Mouse (Mus musculus): ENCODE measurements around the gene Efna4. TPM values are rescaled to one million over a fixed set of nuclear protein-coding genes. Genes with fewer than 3 reads are reported as not detected.

The Efna4 gene
- polyA plus RNA-seq, 1 experiment from 2014 or later: 15.8 TPM

GRCm38 (mm10) chr3:89339416-89339815, 1.6 kb upstream of the Efna4 start:
- no peak overlapping the region for H3K4me3 ChIP-seq
- no peak overlapping the region for H3K27ac ChIP-seq
- peaks cover 20% of the 10 kb centered on the region for H3K36me3 ChIP-seq
- H3K9me3 ChIP-seq: no peaks in the 10 kb centered on the region
- H3K9ac ChIP-seq: no peak overlapping the region
- peaks cover 48% of the 10 kb centered on the region for H3K4me1 ChIP-seq
- no peak for ATAC-seq (ENCODE audit: low FRiP score, low read depth)
- H3K27me3 ChIP-seq (replicated peaks): no peaks in the 10 kb centered on the region
- 21% methylated on average over 8 of the region's 8 CpGs for WGBS
- peak overlapping the region; percentile 79 for H3K4me2 ChIP-seq (replicated peaks)

- Histone ChIP-seq H3K36me3 (peaks cover 16% of the 10 kb centered on the region), H3K9me3 (no peaks in the 10 kb centered on the region), H3K4me3 (peak overlapping the region; percentile 77), H3K27me3 (replicated peaks) (no peaks in the 10 kb centered on the region), H3K4me1 (peaks cover 60% of the 10 kb centered on the region), H3K27ac (peak overlapping the region; percentile 68), H3K4me2 (replicated peaks) (peak overlapping the region; percentile 79), H3K9ac (peak overlapping the region; percentile 83)
- ATAC-seq (ENCODE audit: low FRiP score, low read depth): no peak
- WGBS: under 1% methylated on average over 21 of the region's 21 CpGs
These were observed 637 bp downstream of the Efna4 start for GRCm38 (mm10) chr3:89337062-89337720.

- Histone ChIP-seq H3K4me3 (peak overlapping the region; percentile 77), H3K9me3 (no peaks in the 10 kb centered on the region), H3K4me1 (peaks cover 67% of the 10 kb centered on the region), H3K4me2 (replicated peaks) (peak overlapping the region; percentile 79), H3K36me3 (peaks cover 16% of the 10 kb centered on the region), H3K9ac (peak overlapping the region; percentile 83), H3K27ac (no peak overlapping the region), H3K27me3 (replicated peaks) (no peaks in the 10 kb centered on the region)
- no peak for ATAC-seq (ENCODE audit: low FRiP score, low read depth)
- WGBS: 4% methylated on average over 6 of the region's 6 CpGs
These were observed 1.3 kb downstream of the Efna4 start for GRCm38 (mm10) chr3:89336529-89336928.

GRCm38 (mm10) chr3:89333053-89333452, 4.8 kb downstream of the Efna4 start:
- Histone ChIP-seq H3K9ac (peak overlapping the region; percentile 21; the same call in 1 of the 2 replicates), H3K9me3 (no peaks in the 10 kb centered on the region), H3K36me3 (peaks cover 16% of the 10 kb centered on the region), H3K27me3 (replicated peaks) (no peaks in the 10 kb centered on the region; the same call in 1 of the 2 replicates), H3K27ac (no peak overlapping the region), H3K4me3 (no peak overlapping the region), H3K4me2 (replicated peaks) (0 out of 2 replicates have a peak overlapping the region, but pooled peaks have one; percentile 16), H3K4me1 (peaks cover 61% of the 10 kb centered on the region)
- 48% methylated on average over 11 of the region's 11 CpGs for WGBS
- no peak for ATAC-seq (ENCODE audit: low FRiP score, low read depth)

GRCm38 (mm10) chr3:89332476-89332875, 5.4 kb downstream of the Efna4 start:
- Histone ChIP-seq H3K4me1 (peaks cover 65% of the 10 kb centered on the region), H3K4me2 (replicated peaks) (peak overlapping the region; percentile 16; the same call in 1 of the 2 replicates), H3K9me3 (no peaks in the 10 kb centered on the region), H3K9ac (0 out of 2 replicates have a peak overlapping the region, but pooled peaks have one; percentile 8), H3K27me3 (replicated peaks) (no peaks in the 10 kb centered on the region; the same call in 1 of the 2 replicates), H3K4me3 (no peak overlapping the region), H3K36me3 (peaks cover 16% of the 10 kb centered on the region), H3K27ac (no peak overlapping the region)
- WGBS: 29% methylated on average over 12 of the region's 12 CpGs
- ATAC-seq (ENCODE audit: low FRiP score, low read depth): peak; percentile 10; the same call in 1 of the 2 replicates

GRCm38 (mm10) chr3:89332013-89332412, 5.8 kb downstream of the Efna4 start:
- H3K9me3 ChIP-seq: no peaks in the 10 kb centered on the region
- H3K27ac ChIP-seq: no peak overlapping the region
- peaks cover 65% of the 10 kb centered on the region for H3K4me1 ChIP-seq
- no peak overlapping the region for H3K4me3 ChIP-seq
- H3K9ac ChIP-seq: no peak overlapping the region
- 31% methylated on average over 10 of the region's 10 CpGs for WGBS
- H3K27me3 ChIP-seq (replicated peaks): no peaks in the 10 kb centered on the region; the same call in 1 of the 2 replicates
- peaks cover 16% of the 10 kb centered on the region for H3K36me3 ChIP-seq
- no peak for ATAC-seq (ENCODE audit: low FRiP score, low read depth)
- H3K4me2 ChIP-seq (replicated peaks): no peak overlapping the region

- Histone ChIP-seq H3K27ac (no peak overlapping the region), H3K4me2 (replicated peaks) (no peak overlapping the region), H3K27me3 (replicated peaks) (no peaks in the 10 kb centered on the region; the same call in 1 of the 2 replicates), H3K4me3 (no peak overlapping the region), H3K9ac (0 out of 2 replicates have a peak overlapping the region, but pooled peaks have one; percentile 8), H3K4me1 (peaks cover 63% of the 10 kb centered on the region), H3K36me3 (peaks cover 16% of the 10 kb centered on the region), H3K9me3 (no peaks in the 10 kb centered on the region)
- no peak for ATAC-seq (ENCODE audit: low FRiP score, low read depth)
- 79% methylated on average over 13 of the region's 13 CpGs for WGBS
These were observed 6.3 kb downstream of the Efna4 start for GRCm38 (mm10) chr3:89331561-89331960.

GRCm38 (mm10) chr3:89330948-89331347, 6.9 kb downstream of the Efna4 start:
- H3K4me3 ChIP-seq: no peak overlapping the region
- H3K4me1 ChIP-seq: peaks cover 57% of the 10 kb centered on the region
- ATAC-seq (ENCODE audit: low FRiP score, low read depth): no peak
- peaks cover 16% of the 10 kb centered on the region for H3K36me3 ChIP-seq
- 0 out of 2 replicates have a peak overlapping the region, but pooled peaks have one; percentile 12 for H3K4me2 ChIP-seq (replicated peaks)
- 22% methylated on average over 10 of the region's 10 CpGs for WGBS
- no peaks in the 10 kb centered on the region for H3K9me3 ChIP-seq
- no peak overlapping the region for H3K9ac ChIP-seq
- no peaks in the 10 kb centered on the region; the same call in 1 of the 2 replicates for H3K27me3 ChIP-seq (replicated peaks)
- H3K27ac ChIP-seq: no peak overlapping the region

GRCm38 (mm10) chr3:89330346-89330745, 7.5 kb downstream of the Efna4 start:
- no peak for ATAC-seq (ENCODE audit: low FRiP score, low read depth)
- H3K4me3 ChIP-seq: no peak overlapping the region
- H3K27ac ChIP-seq: no peak overlapping the region
- no peak overlapping the region for H3K4me2 ChIP-seq (replicated peaks)
- H3K9me3 ChIP-seq: no peaks in the 10 kb centered on the region
- no peak overlapping the region for H3K9ac ChIP-seq
- no peaks in the 10 kb centered on the region; the same call in 1 of the 2 replicates for H3K27me3 ChIP-seq (replicated peaks)
- peaks cover 16% of the 10 kb centered on the region for H3K36me3 ChIP-seq
- peaks cover 53% of the 10 kb centered on the region for H3K4me1 ChIP-seq
- WGBS: 47% methylated on average over 3 of the region's 3 CpGs

- no peaks in the 10 kb centered on the region; the same call in 1 of the 2 replicates for H3K27me3 ChIP-seq (replicated peaks)
- 0 out of 2 replicates have a peak overlapping the region, but pooled peaks have one; percentile 29 for H3K9ac ChIP-seq
- peaks cover under 1% of the 10 kb centered on the region for H3K36me3 ChIP-seq
- H3K4me1 ChIP-seq: peaks cover 53% of the 10 kb centered on the region
- no peaks in the 10 kb centered on the region for H3K9me3 ChIP-seq
- WGBS: 9% methylated on average over 4 of the region's 4 CpGs
- no peak for ATAC-seq (ENCODE audit: low FRiP score, low read depth)
- H3K4me3 ChIP-seq: no peak overlapping the region
- no peak overlapping the region for H3K4me2 ChIP-seq (replicated peaks)
- H3K27ac ChIP-seq: no peak overlapping the region
These were observed 9.2 kb downstream of the Efna4 start for GRCm38 (mm10) chr3:89328623-89329022.

GRCm38 (mm10) chr3:89327371-89327870, 10.4 kb downstream of the Efna4 start:
- Histone ChIP-seq H3K4me3 (no peak overlapping the region), H3K27me3 (replicated peaks) (no peaks in the 10 kb centered on the region; the same call in 1 of the 2 replicates), H3K9me3 (no peaks in the 10 kb centered on the region), H3K4me1 (peaks cover 48% of the 10 kb centered on the region), H3K4me2 (replicated peaks) (peak overlapping the region; percentile 42), H3K36me3 (no peaks in the 10 kb centered on the region), H3K27ac (peak overlapping the region; percentile 53; the same call in 1 of the 2 replicates), H3K9ac (peak overlapping the region; percentile 21; the same call in 1 of the 2 replicates)
- 26% methylated on average over 9 of the region's 9 CpGs for WGBS
- 0 out of 2 replicates have a peak, but pooled peaks have one; percentile 1 for ATAC-seq (ENCODE audit: low FRiP score, low read depth)

- no peak overlapping the region for H3K27ac ChIP-seq
These were observed 11.9 kb downstream of the Efna4 start for GRCm38 (mm10) chr3:89325882-89326281.

More at GRCm38 (mm10) chr3:89325882-89326281, 11.9 kb downstream of the Efna4 start:
- no peak overlapping the region for H3K4me2 ChIP-seq (replicated peaks)
- H3K9ac ChIP-seq: no peak overlapping the region
- H3K4me1 ChIP-seq: peaks cover 45% of the 10 kb centered on the region
- no peak for ATAC-seq (ENCODE audit: low FRiP score, low read depth)
- 97% methylated on average over 8 of the region's 8 CpGs for WGBS
- H3K27me3 ChIP-seq (replicated peaks): no peaks in the 10 kb centered on the region; the same call in 1 of the 2 replicates
- no peaks in the 10 kb centered on the region for H3K36me3 ChIP-seq
- H3K4me3 ChIP-seq: no peak overlapping the region
- H3K9me3 ChIP-seq: no peaks in the 10 kb centered on the region
